Mouse (Mus musculus): ENCODE measurements around the gene Dhx30. TPM values are rescaled to one million over a fixed set of nuclear protein-coding genes. Genes with fewer than 3 reads are reported as not detected.

Gene Dhx30
- total RNA-seq, 2 experiments from 2014 or later = 161 to 170 TPM

GRCm38 (mm10) chr9:110051869-110052661, 65.6 kb downstream of the Dhx30 start:
- peak; percentile 67 to 71 for DNase-seq (ENCODE audit: extremely low spot score in 1 of 2, low spot score in 1 of 2)

- DNase-seq (ENCODE audit: extremely low spot score in 1 of 2, low spot score in 1 of 2) = no peak
These were observed 66.4 kb downstream of the Dhx30 start for GRCm38 (mm10) chr9:110051184-110051583.

GRCm38 (mm10) chr9:110047857-110048256, 69.8 kb downstream of the Dhx30 start:
- DNase-seq (ENCODE audit: extremely low spot score in 1 of 2, low spot score in 1 of 2) = no peak

GRCm38 (mm10) chr9:110047260-110047659, 70.4 kb downstream of the Dhx30 start:
- DNase-seq (ENCODE audit: extremely low spot score in 1 of 2, low spot score in 1 of 2) = no peak

GRCm38 (mm10) chr9:110045763-110046377, 71.8 kb downstream of the Dhx30 start:
- no peak for DNase-seq (ENCODE audit: extremely low spot score in 1 of 2, low spot score in 1 of 2)

GRCm38 (mm10) chr9:110044373-110044772, 73.3 kb downstream of the Dhx30 start:
- no peak for DNase-seq (ENCODE audit: extremely low spot score in 1 of 2, low spot score in 1 of 2)

GRCm38 (mm10) chr9:110038485-110038884, 79.1 kb downstream of the Dhx30 start:
- DNase-seq (ENCODE audit: extremely low spot score in 1 of 2, low spot score in 1 of 2) = no peak

GRCm38 (mm10) chr9:110037895-110038294, 79.7 kb downstream of the Dhx30 start:
- no peak for DNase-seq (ENCODE audit: extremely low spot score in 1 of 2, low spot score in 1 of 2)

GRCm38 (mm10) chr9:110035091-110035490, 82.5 kb downstream of the Dhx30 start:
- DNase-seq (ENCODE audit: extremely low spot score in 1 of 2, low spot score in 1 of 2) = no peak

Other genes with a start within 250 kb of the Dhx30 start
- 1 to 10 TPM; 4.3 to 5.6 TPM for gene Cdc25a, start 242.3 kb downstream of the Dhx30 start, total RNA-seq (2021)
- gene Map4, start 186.4 kb downstream of the Dhx30 start, total RNA-seq (2021) = 100 to 1,000 TPM; 580 to 618 TPM
- 10 to 100 TPM; 54.6 to 65.9 TPM for gene Smarcc1, start 122 bp downstream of the Dhx30 start, total RNA-seq (2021)
- gene Cspg5, start 126.0 kb upstream of the Dhx30 start, total RNA-seq (2021) = 100 to 1,000 TPM; 307 to 311 TPM
- 10 to 100 TPM; 11.3 to 14.1 TPM for gene Elp6, start 187.3 kb upstream of the Dhx30 start, total RNA-seq (2021)
- gene Scap, start 215.5 kb upstream of the Dhx30 start, total RNA-seq (2021) = 100 to 1,000 TPM in 1 of 2 experiments, 10 to 100 TPM in 1; 95.5 to 102 TPM

Data from layer of hippocampus, postnatal 25 days (tissue).